Mouse (Mus musculus) embryo, embryonic 11 days (tissue): ENCODE data around the gene Cnot11.

Experiments
- DNase-seq: peaks from one replicate; pipeline ENCODE4 v3.0.0-alpha.2; 2015

Cnot11 gene

GRCm38 (mm10) chr1:39535515-39536311 lies 921 bp downstream of the Cnot11 start:
- DNase-seq = peak; percentile 98

- DNase-seq = no peak
Observed at GRCm38 (mm10) chr1:39536701-39537100, 1.9 kb downstream of the Cnot11 start.

- DNase-seq = no peak
Observed at GRCm38 (mm10) chr1:39537631-39538380, 3.0 kb downstream of the Cnot11 start.

GRCm38 (mm10) chr1:39540592-39540991 lies 5.8 kb downstream of the Cnot11 start:
- no peak for DNase-seq

- DNase-seq = no peak
Observed at GRCm38 (mm10) chr1:39545589-39545988, 10.8 kb downstream of the Cnot11 start.

- no peak for DNase-seq
Observed at GRCm38 (mm10) chr1:39546160-39546866, 11.5 kb downstream of the Cnot11 start.

- no peak for DNase-seq
Observed at GRCm38 (mm10) chr1:39547238-39547637, 12.4 kb downstream of the Cnot11 start.

- no peak for DNase-seq
Observed at GRCm38 (mm10) chr1:39549831-39550230, 15.0 kb downstream of the Cnot11 start.

- peak; percentile 14 for DNase-seq
Observed at GRCm38 (mm10) chr1:39555556-39556415, 21.0 kb downstream of the Cnot11 start.

- DNase-seq = no peak
Observed at GRCm38 (mm10) chr1:39559009-39559408, 24.2 kb downstream of the Cnot11 start.

GRCm38 (mm10) chr1:39561920-39562319 lies 27.1 kb downstream of the Cnot11 start:
- DNase-seq = no peak

- no peak for DNase-seq
Observed at GRCm38 (mm10) chr1:39563161-39563560, 28.4 kb downstream of the Cnot11 start.

GRCm38 (mm10) chr1:39564603-39565002 lies 29.8 kb downstream of the Cnot11 start:
- peak; percentile 31 for DNase-seq

GRCm38 (mm10) chr1:39568079-39568478 lies 33.3 kb downstream of the Cnot11 start:
- DNase-seq = no peak

- no peak for DNase-seq
Observed at GRCm38 (mm10) chr1:39571653-39572052, 36.9 kb downstream of the Cnot11 start.

GRCm38 (mm10) chr1:39573890-39574289 lies 39.1 kb downstream of the Cnot11 start:
- DNase-seq = no peak

- peak; percentile 19 for DNase-seq
Observed at GRCm38 (mm10) chr1:39575778-39576375, 41.1 kb downstream of the Cnot11 start.

- DNase-seq = peak; percentile 73
Observed at GRCm38 (mm10) chr1:39576431-39577243, 41.8 kb downstream of the Cnot11 start.

- DNase-seq = peak; percentile 96
Observed at GRCm38 (mm10) chr1:39577253-39577705, 42.5 kb downstream of the Cnot11 start, which contains the start of gene Rnf149. TSS of gene Rnf149 (minus strand) at chr1:39577405.

- no peak for DNase-seq
Observed at GRCm38 (mm10) chr1:39578446-39578845, 43.7 kb downstream of the Cnot11 start.

- no peak for DNase-seq
Observed at GRCm38 (mm10) chr1:39579139-39579538, 44.3 kb downstream of the Cnot11 start.
